Mouse (Mus musculus) bone marrow, adult 2 months (tissue): ENCODE measurements around the gene Dnase2a.

ENCODE experiments used
- CTCF ChIP-seq: fragments of 200-500 bp; IDR thresholded peaks from 2 replicates; pipeline ENCODE4 v1.5.1; 2011; ENCODE audit warnings: low read length, control low read depth; ENCODE audit not compliant: control insufficient read depth, insufficient read depth
- POLR2A ChIP-seq: fragments of 200-500 bp; IDR thresholded peaks from 2 replicates; pipeline ENCODE4 v1.6.1; 2011; ENCODE audit warnings: low read depth, mild to moderate bottlenecking, control low read depth, low read length, borderline replicate concordance; ENCODE audit not compliant: control insufficient read depth

GRCm38 (mm10) chr8:84888280-84888679 is 20.1 kb upstream of the Dnase2a start:
- TF ChIP-seq CTCF: no peak
- TF ChIP-seq POLR2A: no peak
